ENCODE assay signal across 20 mouse cellular contexts in genomic region chr17:56278340-56278739, GRCm38 (mm10). TPM values are rescaled to one million over a fixed set of nuclear protein-coding genes. Genes with fewer than 3 reads are reported as not detected.
DNase-seq lines count a peak whose midpoint lies in the region; ATAC-seq and TF ChIP-seq lines count a peak whose summit lies in the region.
"Had no signal": no experiment of that assay in that cellular context is flagged by ENCODE, and none has a peak within 500 bp of the region (broad histone marks: within the 10 kb centered on the region; RNA-seq: fewer than 3 reads in every experiment).

No protein-coding gene starts in this region.

- H3K9ac ChIP-seq in heart, postnatal 0 days (replicated peaks; ENCODE audit: low read depth, low read length): no peak overlapping the region
- no peak overlapping the region for H3K9ac ChIP-seq in intestine, embryonic 14.5 days (ENCODE audit: low read length)
- H3K9ac ChIP-seq in stomach, embryonic 15.5 days: no peak overlapping the region
- H3K9ac ChIP-seq: embryonic facial prominence, embryonic 13.5 days; forebrain, embryonic 13.5 days; neural tube, embryonic 13.5 days had no signal

- DNase-seq in heart, postnatal 0 days (ENCODE audit: low spot score): no peak
- no peak for DNase-seq in heart, adult 18-20 months
- DNase-seq in intestine, embryonic 14.5 days (ENCODE audit: low spot score): no peak
- no peak for DNase-seq in limb, embryonic 10.5 days (ENCODE audit: low spot score)
- no peak for DNase-seq in spleen, postnatal 14 days (ENCODE audit: low spot score in 2 of 2)
- DNase-seq in right cerebral cortex, postnatal 36 days (ENCODE audit: low spot score in 2 of 2): no peak
- DNase-seq: cerebellum, adult 11-12 months; kidney, adult 11 months; lung, adult 2 months; spleen, adult 18-20 months; thymus, adult 2 months had no signal

- WGBS in heart, postnatal 0 days: 90% methylated on average over 5 of the region's 5 CpGs
- WGBS in intestine, embryonic 14.5 days: 85% methylated on average over 5 of the region's 5 CpGs
- 94% methylated on average over 5 of the region's 5 CpGs for WGBS in limb, embryonic 10.5 days
- WGBS in stomach, embryonic 15.5 days: 88% methylated on average over 5 of the region's 5 CpGs

- no peak for TF ChIP-seq CTCF in heart, postnatal 0 days (IDR thresholded peaks at IDR 0.05; ENCODE audit: low read depth)

- peak overlapping the region; percentile 91 for H3K27ac ChIP-seq in heart, postnatal 0 days (ENCODE audit: low read depth)
- peak overlapping the region; percentile 93; the same call in 1 of the 2 replicates for H3K27ac ChIP-seq in intestine, embryonic 14.5 days (ENCODE audit: low read depth)
- H3K27ac ChIP-seq in limb, embryonic 10.5 days: 0 out of 2 replicates have a peak overlapping the region, but pooled peaks have one; percentile 2
- peak overlapping the region; percentile 50; the same call in 1 of the 2 replicates for H3K27ac ChIP-seq in stomach, embryonic 15.5 days
- H3K27ac ChIP-seq: forebrain, embryonic 13.5 days had no signal

- no peaks in the 10 kb centered on the region for H3K27me3 ChIP-seq in heart, postnatal 0 days (ENCODE audit: control insufficient read depth, insufficient read depth, low read length)
- H3K27me3 ChIP-seq in intestine, embryonic 14.5 days (replicated peaks; ENCODE audit: control insufficient read depth, insufficient read depth, low read length): no peaks in the 10 kb centered on the region
- H3K27me3 ChIP-seq in limb, embryonic 10.5 days (ENCODE audit: low read depth, poor library complexity, severe bottlenecking): no peaks in the 10 kb centered on the region
- H3K27me3 ChIP-seq in stomach, embryonic 15.5 days (replicated peaks): no peaks in the 10 kb centered on the region
- H3K27me3 ChIP-seq: embryonic facial prominence, embryonic 13.5 days; forebrain, embryonic 13.5 days; neural tube, embryonic 13.5 days had no signal

- peaks cover 48% of the 10 kb centered on the region for H3K36me3 ChIP-seq in heart, postnatal 0 days (replicated peaks; ENCODE audit: control insufficient read depth, insufficient read depth, low read length)
- H3K36me3 ChIP-seq in intestine, embryonic 14.5 days (ENCODE audit: control insufficient read depth, insufficient read depth, low read length): peaks cover 37% of the 10 kb centered on the region
- H3K36me3 ChIP-seq in limb, embryonic 10.5 days: peaks cover 52% of the 10 kb centered on the region
- H3K36me3 ChIP-seq in stomach, embryonic 15.5 days: peaks cover 15% of the 10 kb centered on the region

- H3K4me3 ChIP-seq in heart, postnatal 0 days (ENCODE audit: low read depth, low read length): no peak overlapping the region
- no peak overlapping the region for H3K4me3 ChIP-seq in intestine, embryonic 14.5 days (ENCODE audit: low read depth, low read length)
- no peak overlapping the region for H3K4me3 ChIP-seq in limb, embryonic 10.5 days
- no peak overlapping the region for H3K4me3 ChIP-seq in stomach, embryonic 15.5 days (replicated peaks)
- H3K4me3 ChIP-seq: embryonic facial prominence, embryonic 13.5 days; forebrain, embryonic 13.5 days; neural tube, embryonic 13.5 days had no signal

- H3K4me2 ChIP-seq in heart, postnatal 0 days (ENCODE audit: low read depth, low read length): no peak overlapping the region
- no peak overlapping the region for H3K4me2 ChIP-seq in intestine, embryonic 14.5 days (ENCODE audit: low read length)
- H3K4me2 ChIP-seq in stomach, embryonic 15.5 days: no peak overlapping the region
- H3K4me2 ChIP-seq: forebrain, embryonic 13.5 days; neural tube, embryonic 13.5 days had no signal

- no peak for ATAC-seq in heart, postnatal 0 days (ENCODE audit: insufficient read depth, low read depth)
- ATAC-seq in intestine, embryonic 14.5 days (replicated peaks; ENCODE audit: low FRiP score, low TSS enrichment, low read depth): no peak
- no peak for ATAC-seq in stomach, embryonic 15.5 days (ENCODE audit: insufficient read depth, low FRiP score, low read depth)
- ATAC-seq: forebrain, embryonic 13.5 days had no signal

- no peak for TF ChIP-seq EP300 in heart, postnatal 0 days (IDR thresholded peaks at IDR 0.05; ENCODE audit: low read depth)

- H3K9me3 ChIP-seq in heart, postnatal 0 days (replicated peaks; ENCODE audit: control insufficient read depth, low read length): no peaks in the 10 kb centered on the region
- H3K9me3 ChIP-seq in intestine, embryonic 14.5 days (ENCODE audit: control insufficient read depth, low read length): no peaks in the 10 kb centered on the region
- no peaks in the 10 kb centered on the region for H3K9me3 ChIP-seq in limb, embryonic 10.5 days (replicated peaks)
- no peaks in the 10 kb centered on the region for H3K9me3 ChIP-seq in stomach, embryonic 15.5 days
- H3K9me3 ChIP-seq: embryonic facial prominence, embryonic 13.5 days; forebrain, embryonic 13.5 days; neural tube, embryonic 13.5 days had no signal

- peaks cover 19% of the 10 kb centered on the region; the same call in 1 of the 2 replicates for H3K4me1 ChIP-seq in heart, postnatal 0 days (ENCODE audit: control insufficient read depth, insufficient read depth)
- H3K4me1 ChIP-seq in intestine, embryonic 14.5 days (replicated peaks; ENCODE audit: control insufficient read depth, insufficient read depth, low read length): peaks cover 10% of the 10 kb centered on the region
- H3K4me1 ChIP-seq in limb, embryonic 10.5 days: peaks cover 36% of the 10 kb centered on the region
- H3K4me1 ChIP-seq in stomach, embryonic 15.5 days: peaks cover 13% of the 10 kb centered on the region; the same call in 1 of the 2 replicates

RNA-seq across cellular contexts. Expression of gene Ticam1, which starts 1.8 kb away (rescaled TPM):
- total RNA-seq in heart, postnatal 0 days (2014; rRNA removed; ENCODE audit: low replicate concordance): 12.3 and 13.8 TPM in 2 replicates
- polyA plus RNA-seq in heart, postnatal 0 days (2015; fragmentation: Nextera tagmentation; extraction: Ambion mirVana): 4.4 and 4.6 TPM in 2 replicates
- 1 to 10 TPM; 9.1 to 9.2 TPM for total RNA-seq in heart, adult 18-20 months (2021)
- 7.1 and 11.3 TPM in 2 replicates for polyA plus RNA-seq in intestine, embryonic 14.5 days (2014; fragmentation: Nextera tagmentation; extraction: Ambion mirVana)
- 3.0 TPM in 2 replicates for polyA plus RNA-seq in limb, embryonic 10.5 days (2016; fragmentation: Nextera tagmentation; extraction: Ambion mirVana)
- polyA plus RNA-seq in stomach, embryonic 15.5 days (2015; fragmentation: Nextera tagmentation; extraction: Ambion mirVana): 6.6 and 7.8 TPM in 2 replicates

RNA-seq across cellular contexts. Expression of gene Plin3, which starts 14.3 kb away (rescaled TPM):
- 76.8 and 78.5 TPM in 2 replicates for total RNA-seq in heart, postnatal 0 days (2014; rRNA removed; ENCODE audit: low replicate concordance)
- polyA plus RNA-seq in heart, postnatal 0 days (2015; fragmentation: Nextera tagmentation; extraction: Ambion mirVana): 70.9 and 73.0 TPM in 2 replicates
- 100 to 1,000 TPM; 178 to 190 TPM for total RNA-seq in heart, adult 18-20 months (2021)
- 88.2 and 95.1 TPM in 2 replicates for polyA plus RNA-seq in intestine, embryonic 14.5 days (2014; fragmentation: Nextera tagmentation; extraction: Ambion mirVana)
- polyA plus RNA-seq in limb, embryonic 10.5 days (2016; fragmentation: Nextera tagmentation; extraction: Ambion mirVana): 78.2 and 89.7 TPM in 2 replicates
- 90.7 and 93.1 TPM in 2 replicates for polyA plus RNA-seq in stomach, embryonic 15.5 days (2015; fragmentation: Nextera tagmentation; extraction: Ambion mirVana)

RNA-seq across cellular contexts. Expression of gene Fem1a, which starts 21.7 kb away (rescaled TPM):
- 82.1 and 84.3 TPM in 2 replicates for total RNA-seq in heart, postnatal 0 days (2014; rRNA removed; ENCODE audit: low replicate concordance)
- polyA plus RNA-seq in heart, postnatal 0 days (2015; fragmentation: Nextera tagmentation; extraction: Ambion mirVana): 29.5 and 37.1 TPM in 2 replicates
- total RNA-seq in heart, adult 18-20 months (2021): 100 to 1,000 TPM; 115 to 117 TPM
- 15.3 and 16.1 TPM in 2 replicates for polyA plus RNA-seq in intestine, embryonic 14.5 days (2014; fragmentation: Nextera tagmentation; extraction: Ambion mirVana)
- polyA plus RNA-seq in limb, embryonic 10.5 days (2016; fragmentation: Nextera tagmentation; extraction: Ambion mirVana): 12.2 and 14.6 TPM in 2 replicates
- polyA plus RNA-seq in stomach, embryonic 15.5 days (2015; fragmentation: Nextera tagmentation; extraction: Ambion mirVana): 12.7 and 13.0 TPM in 2 replicates

RNA-seq across cellular contexts. Expression of gene Arrdc5, which starts 21.7 kb away (rescaled TPM):
- total RNA-seq in heart, postnatal 0 days (2014; rRNA removed; ENCODE audit: low replicate concordance): not detected in 2 replicates
- not detected in 2 replicates for polyA plus RNA-seq in heart, postnatal 0 days (2015; fragmentation: Nextera tagmentation; extraction: Ambion mirVana)
- total RNA-seq in heart, adult 18-20 months (2021): not detected
- 0.17 TPM in 1 of 2 replicates, not detected in the other for polyA plus RNA-seq in intestine, embryonic 14.5 days (2014; fragmentation: Nextera tagmentation; extraction: Ambion mirVana)
- not detected in 2 replicates for polyA plus RNA-seq in limb, embryonic 10.5 days (2016; fragmentation: Nextera tagmentation; extraction: Ambion mirVana)
- polyA plus RNA-seq in stomach, embryonic 15.5 days (2015; fragmentation: Nextera tagmentation; extraction: Ambion mirVana): not detected in 2 replicates
- total RNA-seq: gastrocnemius, adult 18-20 months; hematopoietic stem cell, adult 5-6 weeks; layer of hippocampus, adult 18-20 months; left cerebral cortex, postnatal 10 days; megakaryocyte, adult 5-6 weeks had no signal
- polyA plus RNA-seq: embryonic facial prominence, embryonic 13.5 days; forebrain, embryonic 13.5 days; lung, adult 2 months; neural tube, embryonic 13.5 days; thymus, adult 2 months had no signal

RNA-seq across cellular contexts. Expression of gene Uhrf1, which starts 24.8 kb away (rescaled TPM):
- total RNA-seq in heart, postnatal 0 days (2014; rRNA removed; ENCODE audit: low replicate concordance): 26.8 and 33.8 TPM in 2 replicates
- polyA plus RNA-seq in heart, postnatal 0 days (2015; fragmentation: Nextera tagmentation; extraction: Ambion mirVana): 13.2 and 14.4 TPM in 2 replicates
- total RNA-seq in heart, adult 18-20 months (2021): 1 to 10 TPM; 1.4 to 2.5 TPM
- 122 and 123 TPM in 2 replicates for polyA plus RNA-seq in intestine, embryonic 14.5 days (2014; fragmentation: Nextera tagmentation; extraction: Ambion mirVana)
- 316 and 336 TPM in 2 replicates for polyA plus RNA-seq in limb, embryonic 10.5 days (2016; fragmentation: Nextera tagmentation; extraction: Ambion mirVana)
- polyA plus RNA-seq in stomach, embryonic 15.5 days (2015; fragmentation: Nextera tagmentation; extraction: Ambion mirVana): 103 and 110 TPM in 2 replicates

Comparison
In these comparisons a context has a peak if more than half of its experiments do, and no peak if none do; other contexts are left out.
1. H3K27ac ChIP-seq: peak in every context shown above with its lines; median percentile 93 in intestine, embryonic 14.5 days; 91 in heart, postnatal 0 days; 50 in stomach, embryonic 15.5 days; 2 in limb, embryonic 10.5 days.